Mouse (Mus musculus): ENCODE results near the gene Slc26a1.
"Not testable (repeated sequence)": the region's sequence is repeated elsewhere in the genome, so short reads cannot be mapped to it uniquely, and the experiment has no call there.

Gene Slc26a1

GRCm38 (mm10) chr5:108655891-108656650, 19.3 kb downstream of the Slc26a1 start:
- no peak for DNase-seq (ENCODE audit: low spot score in 2 of 2)

DNA sequence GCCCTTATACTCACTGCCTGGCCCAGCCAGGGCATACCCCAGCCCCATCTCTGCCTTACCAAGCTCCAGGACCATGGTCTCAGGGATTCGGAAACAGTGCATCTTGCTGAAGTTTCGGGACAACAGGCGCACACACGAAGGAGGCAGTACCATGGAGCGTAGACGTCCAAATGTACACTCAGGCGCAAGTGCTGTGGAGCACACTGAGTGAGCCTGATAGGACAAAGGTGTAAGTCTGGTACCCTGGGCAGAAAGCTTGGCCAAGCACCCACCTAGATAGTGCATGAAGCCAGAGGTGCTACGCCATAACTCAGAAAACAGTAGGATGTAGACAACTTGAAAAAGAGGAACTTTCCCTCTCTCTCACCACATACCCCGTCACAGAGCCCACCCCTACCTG, 20.0 kb downstream of the Slc26a1 start:
- DNase-seq (ENCODE audit: low spot score in 2 of 2), result no peak

DNA sequence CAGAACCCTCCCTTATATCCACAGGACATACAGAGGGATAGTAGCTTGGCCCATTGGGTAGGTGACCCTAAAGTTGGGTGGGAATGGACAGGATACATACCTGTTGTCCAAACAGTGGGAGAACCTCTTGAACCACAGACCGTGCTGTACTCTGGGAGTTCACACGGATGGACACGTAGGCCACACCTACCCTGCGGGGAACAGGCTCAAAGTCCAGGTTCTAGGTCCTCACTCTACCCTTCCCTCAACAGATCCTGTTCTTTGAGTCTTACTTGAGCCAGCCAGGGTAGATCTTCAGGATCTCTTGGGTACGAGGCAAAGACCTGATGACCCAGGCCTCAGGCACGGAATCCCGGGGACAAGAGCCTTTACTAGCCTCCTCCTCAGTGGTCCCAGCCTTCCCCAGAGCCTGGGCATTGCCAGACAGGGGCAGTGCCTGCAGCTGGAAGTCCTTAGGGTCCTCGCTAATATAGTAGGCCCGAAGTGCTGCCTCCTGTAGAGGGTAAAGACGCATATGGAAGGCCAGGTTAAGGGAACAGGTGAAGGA, 20.9 kb downstream of the Slc26a1 start:
- no peak for DNase-seq (ENCODE audit: low spot score in 2 of 2)

DNA sequence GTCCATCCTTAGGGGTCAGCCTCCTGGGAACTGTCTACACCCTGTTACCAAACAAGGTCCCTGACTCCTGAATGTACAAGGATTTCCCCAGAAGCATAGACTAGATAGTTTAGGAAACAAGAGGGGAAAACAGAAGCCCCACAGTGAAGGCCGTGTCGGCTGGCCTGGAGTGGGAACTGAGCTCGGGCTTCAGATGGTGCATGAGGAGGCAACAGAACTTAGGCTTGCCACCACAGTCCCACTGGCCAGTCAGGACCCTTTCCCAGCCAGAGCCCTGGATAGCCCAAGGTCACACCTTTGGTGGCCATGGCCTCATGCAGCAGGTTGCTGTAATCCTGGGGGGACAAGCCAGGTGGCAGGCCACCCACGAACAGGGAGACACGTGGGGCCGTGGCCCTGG, 22.0 kb downstream of the Slc26a1 start:
- no peak for DNase-seq (ENCODE audit: low spot score in 2 of 2)

GRCm38 (mm10) chr5:108651823-108652222, 23.5 kb downstream of the Slc26a1 start:
- peak in 1 of 2 experiments; percentile 48 for DNase-seq (ENCODE audit: low spot score in 2 of 2)

- no peak for DNase-seq (ENCODE audit: low spot score in 2 of 2)
Observed at GRCm38 (mm10) chr5:108651136-108651720, 24.1 kb downstream of the Slc26a1 start.

DNA sequence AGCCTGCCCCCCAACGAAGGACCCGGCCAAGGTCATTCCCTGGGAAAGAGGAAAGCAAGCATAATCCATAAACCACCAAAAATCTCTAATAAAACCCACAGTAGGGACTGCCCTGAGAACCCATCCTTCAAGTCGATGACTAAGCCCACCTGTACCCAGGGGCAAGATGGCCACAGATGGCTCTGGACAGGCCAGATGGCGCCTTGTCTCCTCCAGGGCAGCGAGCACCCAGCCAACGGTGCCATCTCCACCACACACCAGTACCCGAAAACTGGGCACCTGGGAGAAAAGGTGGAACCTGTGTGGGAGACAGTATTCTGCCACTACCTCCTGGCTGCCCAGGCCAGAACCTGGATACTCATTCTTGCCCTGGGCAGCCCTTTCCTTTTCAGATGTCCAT, 25.0 kb downstream of the Slc26a1 start:
- DNase-seq (ENCODE audit: low spot score in 2 of 2), result no peak

GRCm38 (mm10) chr5:108648937-108649576, 26.3 kb downstream of the Slc26a1 start:
- DNase-seq (ENCODE audit: low spot score in 2 of 2), result no peak

- DNase-seq (ENCODE audit: low spot score in 2 of 2), result no peak
Observed at GRCm38 (mm10) chr5:108647820-108648465, 27.4 kb downstream of the Slc26a1 start.

- no peak for DNase-seq (ENCODE audit: low spot score in 2 of 2)
Observed at GRCm38 (mm10) chr5:108647311-108647710, 28.1 kb downstream of the Slc26a1 start.

- DNase-seq (ENCODE audit: low spot score in 2 of 2), result no peak
Observed at GRCm38 (mm10) chr5:108646343-108646660, 29.1 kb downstream of the Slc26a1 start.

GRCm38 (mm10) chr5:108645651-108646342, 29.6 kb downstream of the Slc26a1 start:
- no peak for DNase-seq (ENCODE audit: low spot score in 2 of 2)

DNA sequence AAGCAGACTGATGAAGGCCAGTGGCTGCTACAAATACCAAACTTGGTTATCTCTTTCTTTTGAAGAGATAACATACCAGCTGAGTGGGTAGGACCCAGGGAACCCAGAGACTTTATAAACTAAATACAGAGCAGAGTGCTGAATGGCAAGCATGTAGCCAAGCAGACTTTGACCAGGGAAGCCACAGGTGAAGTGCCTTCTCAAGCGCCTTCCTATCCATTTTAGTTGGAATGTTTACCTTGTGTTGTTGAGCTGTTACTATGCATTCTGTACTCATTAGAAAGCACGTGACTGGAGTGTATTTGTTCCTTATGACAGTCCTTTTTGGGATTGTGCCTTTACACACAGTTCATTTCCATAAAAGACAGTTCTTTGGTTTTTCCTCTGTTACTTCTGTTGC, 31.7 kb downstream of the Slc26a1 start:
- no peak for DNase-seq (ENCODE audit: low spot score in 2 of 2)

DNA sequence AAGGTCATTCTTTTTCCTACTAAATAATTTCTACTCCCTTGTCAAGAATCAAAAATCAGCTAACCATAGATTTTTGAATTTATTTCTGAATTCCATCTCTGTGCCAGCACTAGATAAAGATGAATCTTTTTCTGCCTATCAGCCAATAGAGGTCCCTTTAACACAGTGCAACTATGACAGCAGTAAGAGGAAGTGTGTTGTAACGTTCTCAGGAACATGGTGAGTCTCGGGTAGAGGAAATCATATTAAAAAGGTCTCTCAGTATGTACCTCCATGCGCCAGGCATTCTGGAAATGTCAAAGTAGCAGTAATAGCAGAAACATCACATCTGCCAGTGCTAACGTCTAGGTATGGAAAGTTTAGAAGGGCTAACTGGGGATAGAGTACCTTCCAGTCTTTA, 39.2 kb downstream of the Slc26a1 start:
- DNase-seq (ENCODE audit: low spot score in 2 of 2), result no peak

DNA sequence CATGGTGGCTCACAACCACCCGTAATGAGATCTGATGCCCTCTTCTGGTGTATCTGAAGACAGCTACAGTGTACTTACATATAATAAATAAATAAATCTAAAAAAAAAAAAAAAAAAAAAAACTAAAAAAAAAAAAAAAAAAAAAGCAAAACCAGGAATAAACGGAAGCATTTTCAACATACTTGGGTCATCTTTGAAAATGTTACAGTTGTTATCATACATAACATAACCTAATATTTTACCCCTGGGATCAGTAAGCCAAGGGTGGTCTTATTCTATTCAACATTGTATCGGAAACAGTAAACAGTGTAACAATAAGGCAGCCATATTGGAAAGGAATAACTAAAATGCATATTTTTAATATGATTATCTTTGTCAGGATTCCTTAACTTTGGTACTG, 41.3 kb downstream of the Slc26a1 start:
- DNase-seq (ENCODE audit: low spot score in 2 of 2), result not testable (repeated sequence)

- no peak for DNase-seq (ENCODE audit: low spot score in 2 of 2)
Observed at GRCm38 (mm10) chr5:108633676-108634075, 41.7 kb downstream of the Slc26a1 start.

- peak; percentile 83 to 87 for DNase-seq (ENCODE audit: low spot score in 2 of 2)
Observed at GRCm38 (mm10) chr5:108629634-108630483, 45.5 kb downstream of the Slc26a1 start, which contains the start of the genes Gak and Tmem175. Gak (minus strand) TSS chr5:108629755. Tmem175 (plus strand) TSS chr5:108629770.

GRCm38 (mm10) chr5:108628891-108629633, 46.3 kb downstream of the Slc26a1 start:
- DNase-seq (ENCODE audit: low spot score in 2 of 2), result peak in 1 of 2 experiments; percentile 7

DNA sequence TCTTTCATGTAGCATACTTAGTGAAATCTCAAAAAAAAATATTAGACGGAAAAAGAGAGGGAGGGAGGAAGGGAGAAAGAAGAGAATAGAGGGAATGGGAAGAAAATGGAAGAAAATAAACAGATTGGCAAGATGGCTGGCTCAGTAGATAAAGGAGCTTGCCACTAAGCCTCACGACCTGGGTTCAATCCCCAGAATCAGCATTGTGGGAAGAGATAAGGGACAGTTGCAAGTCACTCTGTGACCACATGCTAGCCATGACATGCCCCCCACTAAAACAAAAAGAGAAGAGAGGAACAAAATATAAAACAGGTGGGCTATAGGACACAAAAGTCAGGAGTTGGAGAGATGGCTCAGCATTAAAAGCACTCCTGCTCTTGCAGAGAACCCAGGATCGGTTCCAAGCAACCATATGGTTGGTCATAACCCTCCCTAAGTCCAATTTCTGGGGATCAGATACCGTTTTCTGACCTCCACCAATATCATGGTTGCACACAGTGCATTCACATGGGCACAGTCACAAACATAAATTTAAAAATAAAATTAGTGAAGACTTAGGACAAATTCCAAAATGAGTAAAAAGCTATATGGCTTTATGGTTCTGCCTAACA, 49.2 kb downstream of the Slc26a1 start:
- no peak for DNase-seq (ENCODE audit: low spot score in 2 of 2)

All from spleen, postnatal 14 days (tissue).